Mouse (Mus musculus): Measurements from ENCODE around the gene Wnt4. TPM values are rescaled to one million over a fixed set of nuclear protein-coding genes. Genes with fewer than 3 reads are reported as not detected.

The Wnt4 gene
- polyA plus RNA-seq, 2 experiments: 16.0 TPM

DNA sequence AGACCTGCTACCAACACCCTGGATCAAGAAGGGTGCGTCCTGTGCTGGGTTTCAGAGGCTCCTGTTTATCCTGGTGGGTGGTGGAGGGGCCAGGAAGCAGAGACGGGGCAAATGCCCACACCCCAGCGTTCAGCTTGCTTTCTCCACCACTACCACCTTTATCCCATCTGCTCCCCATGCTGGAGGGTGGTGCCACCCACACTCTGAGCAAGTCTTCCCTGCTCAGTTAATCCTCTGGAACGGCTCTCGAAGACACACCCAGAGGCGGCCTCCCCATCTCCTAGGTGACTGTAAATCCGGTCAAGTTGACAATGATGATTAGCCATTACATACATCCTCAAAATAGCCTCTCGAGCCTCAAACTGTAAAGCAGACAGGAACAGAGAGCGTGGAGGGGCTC, 41.9 kb upstream of the Wnt4 start:
- WGBS: 67% methylated on average over 9 of the region's 9 CpGs
- H3K4me3 ChIP-seq (replicated peaks; ENCODE audit: low read length): no peak overlapping the region
- DNase-seq (ENCODE audit: low spot score) (no peak), ATAC-seq (ENCODE audit: low FRiP score, low read depth) (no peak)
- no peak for TF ChIP-seq POLR2A (IDR thresholded peaks at IDR 0.05; ENCODE audit: borderline replicate concordance, extremely low read depth, insufficient read depth, insufficient read length)
- H3K36me3 ChIP-seq (ENCODE audit: control insufficient read depth, insufficient read depth, low read length): no peaks in the 10 kb centered on the region
- H3K9me3 ChIP-seq (ENCODE audit: control insufficient read depth, low read length): 0 out of 2 replicates have a peak, but pooled peaks cover 6% of the 10 kb centered on the region
- H3K4me2 ChIP-seq (replicated peaks; ENCODE audit: low read depth, low read length, severe bottlenecking): no peak overlapping the region
- H3K9ac ChIP-seq (ENCODE audit: low read depth, low read length, severe bottlenecking): no peak overlapping the region
- H3K27ac ChIP-seq (replicated peaks; ENCODE audit: low read depth, low read length): no peak overlapping the region
- no peaks in the 10 kb centered on the region for H3K27me3 ChIP-seq (ENCODE audit: control insufficient read depth, insufficient read depth, low read length)
- H3K4me1 ChIP-seq (ENCODE audit: control insufficient read depth, insufficient read depth, low read length): peaks cover 10% of the 10 kb centered on the region

DNA sequence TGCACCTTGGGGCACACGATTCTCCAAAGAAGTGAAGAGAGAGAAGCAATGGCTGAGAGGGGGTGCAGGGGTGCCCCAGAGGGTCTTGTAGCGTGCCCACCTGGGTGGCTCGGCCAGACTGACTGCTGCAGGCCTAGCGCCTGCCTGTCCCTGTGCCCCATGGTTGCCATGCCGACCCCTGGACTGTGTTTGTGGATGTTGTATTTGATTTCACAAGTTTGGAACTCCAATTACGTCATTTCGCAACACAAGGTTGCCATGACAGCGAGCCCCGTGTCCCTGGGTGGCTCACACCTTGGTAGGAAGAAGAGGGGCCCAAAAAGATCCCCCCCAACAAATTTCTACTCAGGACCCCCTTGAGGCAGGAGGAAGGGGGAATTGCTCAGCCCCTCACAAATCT, 32.4 kb upstream of the Wnt4 start:
- Histone ChIP-seq H3K9me3 (ENCODE audit: control insufficient read depth, low read length) (0 out of 2 replicates have a peak, but pooled peaks cover 6% of the 10 kb centered on the region), H3K27me3 (ENCODE audit: control insufficient read depth, insufficient read depth, low read length) (no peaks in the 10 kb centered on the region), H3K27ac (replicated peaks; ENCODE audit: low read depth, low read length) (no peak overlapping the region), H3K4me1 (ENCODE audit: control insufficient read depth, insufficient read depth, low read length) (no peaks in the 10 kb centered on the region), H3K4me3 (replicated peaks; ENCODE audit: low read length) (no peak overlapping the region), H3K4me2 (replicated peaks; ENCODE audit: low read depth, low read length, severe bottlenecking) (no peak overlapping the region), H3K36me3 (ENCODE audit: control insufficient read depth, insufficient read depth, low read length) (no peaks in the 10 kb centered on the region), H3K9ac (ENCODE audit: low read depth, low read length, severe bottlenecking) (no peak overlapping the region)
- no peak for DNase-seq (ENCODE audit: low spot score)
- ATAC-seq (ENCODE audit: low FRiP score, low read depth): no peak
- no peak for TF ChIP-seq POLR2A (IDR thresholded peaks at IDR 0.05; ENCODE audit: borderline replicate concordance, extremely low read depth, insufficient read depth, insufficient read length)
- 74% methylated on average over 9 of the region's 9 CpGs for WGBS

DNA sequence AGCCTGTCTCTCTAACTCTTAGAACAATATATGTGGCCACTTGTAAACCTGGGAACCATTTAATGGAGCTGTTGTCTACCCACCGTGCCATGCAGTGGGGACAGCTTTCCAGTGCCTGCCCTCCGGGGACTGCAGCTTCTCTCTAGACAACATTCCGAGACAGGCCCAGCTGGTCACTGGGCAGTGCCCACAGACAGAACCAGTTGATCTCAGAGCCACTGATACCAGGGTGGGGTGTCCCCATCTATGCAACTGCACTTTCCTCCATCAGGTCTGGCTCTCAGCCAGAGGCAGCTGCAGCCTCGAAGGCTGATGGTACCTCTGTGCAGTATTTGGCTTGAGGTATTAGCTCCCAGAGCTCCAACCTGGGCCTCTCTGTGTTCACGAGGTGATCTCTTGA, 27.0 kb upstream of the Wnt4 start:
- no peak for ATAC-seq (ENCODE audit: low FRiP score, low read depth)
- Histone ChIP-seq H3K4me3 (replicated peaks; ENCODE audit: low read length) (no peak overlapping the region), H3K4me1 (ENCODE audit: control insufficient read depth, insufficient read depth, low read length) (peaks cover 8% of the 10 kb centered on the region), H3K36me3 (ENCODE audit: control insufficient read depth, insufficient read depth, low read length) (no peaks in the 10 kb centered on the region), H3K4me2 (replicated peaks; ENCODE audit: low read depth, low read length, severe bottlenecking) (no peak overlapping the region), H3K27ac (replicated peaks; ENCODE audit: low read depth, low read length) (no peak overlapping the region), H3K27me3 (ENCODE audit: control insufficient read depth, insufficient read depth, low read length) (no peaks in the 10 kb centered on the region), H3K9me3 (ENCODE audit: control insufficient read depth, low read length) (no peaks in the 10 kb centered on the region), H3K9ac (ENCODE audit: low read depth, low read length, severe bottlenecking) (no peak overlapping the region)
- DNase-seq (ENCODE audit: low spot score): no peak
- no peak for TF ChIP-seq POLR2A (IDR thresholded peaks at IDR 0.05; ENCODE audit: borderline replicate concordance, extremely low read depth, insufficient read depth, insufficient read length)
- 45% methylated on average over 5 of the region's 5 CpGs for WGBS

DNA sequence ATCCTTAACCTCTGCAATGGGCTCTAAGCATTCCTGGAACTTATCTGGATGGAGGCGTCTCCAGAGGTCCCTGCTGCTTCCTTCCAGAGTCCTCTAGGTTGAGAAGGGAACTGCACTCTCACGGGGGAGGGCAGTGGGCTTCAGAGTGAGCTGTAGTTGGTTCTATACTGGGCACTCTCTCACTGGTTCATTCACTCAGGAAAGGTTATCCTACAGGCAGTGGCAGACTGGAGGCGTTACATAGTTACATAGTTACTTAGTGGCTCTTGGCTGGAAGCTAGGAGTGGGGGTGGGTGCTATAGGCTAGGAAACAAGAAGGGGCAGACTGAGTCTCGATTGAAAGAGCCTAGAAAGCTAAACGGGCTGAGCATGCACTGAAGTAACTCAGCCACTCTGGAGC, 26.4 kb upstream of the Wnt4 start:
- H3K9me3 ChIP-seq (ENCODE audit: control insufficient read depth, low read length): no peaks in the 10 kb centered on the region
- peaks cover 8% of the 10 kb centered on the region for H3K4me1 ChIP-seq (ENCODE audit: control insufficient read depth, insufficient read depth, low read length)
- H3K9ac ChIP-seq (ENCODE audit: low read depth, low read length, severe bottlenecking): no peak overlapping the region
- no peaks in the 10 kb centered on the region for H3K36me3 ChIP-seq (ENCODE audit: control insufficient read depth, insufficient read depth, low read length)
- DNase-seq (ENCODE audit: low spot score) (no peak), ATAC-seq (ENCODE audit: low FRiP score, low read depth) (no peak)
- no peak overlapping the region for H3K4me2 ChIP-seq (replicated peaks; ENCODE audit: low read depth, low read length, severe bottlenecking)
- H3K27me3 ChIP-seq (ENCODE audit: control insufficient read depth, insufficient read depth, low read length): no peaks in the 10 kb centered on the region
- H3K4me3 ChIP-seq (replicated peaks; ENCODE audit: low read length): no peak overlapping the region
- no peak for TF ChIP-seq POLR2A (IDR thresholded peaks at IDR 0.05; ENCODE audit: borderline replicate concordance, extremely low read depth, insufficient read depth, insufficient read length)
- WGBS: 54% methylated on average over 5 of the region's 5 CpGs
- H3K27ac ChIP-seq (replicated peaks; ENCODE audit: low read depth, low read length): no peak overlapping the region

DNA sequence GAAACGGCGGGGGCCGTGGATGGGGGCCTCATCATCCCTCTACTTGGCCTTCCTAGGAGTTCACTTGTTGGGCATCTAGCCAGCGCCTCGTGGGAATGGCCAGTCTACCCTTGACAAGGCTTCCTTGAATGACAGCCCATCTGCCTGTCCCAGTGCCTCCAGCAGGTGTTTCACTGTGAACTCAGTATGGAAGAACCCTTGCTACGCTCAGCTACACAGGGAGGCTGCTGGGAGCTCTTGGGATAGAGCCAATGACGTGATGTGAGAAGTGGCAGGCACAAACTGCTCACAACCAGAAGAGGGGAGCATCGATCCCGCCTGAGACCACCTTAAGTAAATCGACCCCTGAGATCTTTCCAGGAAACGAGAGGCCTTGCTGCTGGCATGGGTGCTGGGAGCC, 23.7 kb upstream of the Wnt4 start:
- 67% methylated on average over 8 of the region's 11 CpGs for WGBS
- H3K9me3 ChIP-seq (ENCODE audit: control insufficient read depth, low read length): no peaks in the 10 kb centered on the region
- H3K9ac ChIP-seq (ENCODE audit: low read depth, low read length, severe bottlenecking): no peak overlapping the region
- no peak for DNase-seq (ENCODE audit: low spot score)
- no peak for TF ChIP-seq POLR2A (IDR thresholded peaks at IDR 0.05; ENCODE audit: borderline replicate concordance, extremely low read depth, insufficient read depth, insufficient read length)
- H3K4me1 ChIP-seq (ENCODE audit: control insufficient read depth, insufficient read depth, low read length): peaks cover 8% of the 10 kb centered on the region
- H3K27me3 ChIP-seq (ENCODE audit: control insufficient read depth, insufficient read depth, low read length): no peaks in the 10 kb centered on the region
- no peak for ATAC-seq (ENCODE audit: low FRiP score, low read depth)
- H3K36me3 ChIP-seq (ENCODE audit: control insufficient read depth, insufficient read depth, low read length): no peaks in the 10 kb centered on the region
- H3K27ac ChIP-seq (replicated peaks; ENCODE audit: low read depth, low read length): no peak overlapping the region
- H3K4me2 ChIP-seq (replicated peaks; ENCODE audit: low read depth, low read length, severe bottlenecking): no peak overlapping the region
- H3K4me3 ChIP-seq (replicated peaks; ENCODE audit: low read length): no peak overlapping the region

Measured in limb, embryonic 14.5 days (tissue).